Mouse (Mus musculus) forebrain, postnatal 0 days (tissue): ENCODE data around the gene Lrrc75a. TPM values are rescaled to one million over a fixed set of nuclear protein-coding genes. Genes with fewer than 3 reads are reported as not detected.

ENCODE experiments used
- ATAC-seq: fragments of 200-750 bp; cut with Nextera tagmentation; 2 replicates; pipeline ENCODE4 v1.8.0; 2017; ENCODE audit warnings: mild to moderate bottlenecking, moderate library complexity
- DNase-seq: peaks from one replicate; pipeline ENCODE4 v3.0.0-alpha.2; 2015
- H3K27ac ChIP-seq: fragments of 300-500 bp; sonication (generic); 2 replicates; pipeline ENCODE4 v1.5.1; 2014; ENCODE audit warnings: low read depth, mild to moderate bottlenecking, antibody characterized with exemption, low read length, moderate library complexity, mixed read lengths
- H3K27me3 ChIP-seq: fragments of 300-500 bp; sonication (generic); 2 replicates; pipeline ENCODE4 v1.6.1; 2014; ENCODE audit warnings: mild to moderate bottlenecking, low read length, mixed read lengths; ENCODE audit not compliant: insufficient read depth
- H3K36me3 ChIP-seq: fragments of 300-500 bp; sonication (generic); 2 replicates; pipeline ENCODE4 v1.6.1; 2014; ENCODE audit warnings: mild to moderate bottlenecking, moderate library complexity; ENCODE audit not compliant: insufficient read depth
- H3K4me1 ChIP-seq: fragments of 300-500 bp; sonication (generic); 2 replicates; pipeline ENCODE4 v1.6.1; 2014; ENCODE audit warnings: antibody characterized with exemption; ENCODE audit not compliant: insufficient read depth
- H3K4me2 ChIP-seq: fragments of 300-500 bp; sonication (generic); 2 replicates; pipeline ENCODE4 v1.6.1; 2014; ENCODE audit warnings: low read depth, mild to moderate bottlenecking, moderate library complexity
- H3K4me3 ChIP-seq: fragments of 300-500 bp; sonication (generic); 2 replicates; pipeline ENCODE4 v1.5.1; 2014; ENCODE audit warnings: low read depth, low read length, mixed read lengths
- H3K9ac ChIP-seq: fragments of 300-500 bp; sonication (generic); 2 replicates; pipeline ENCODE4 v1.6.1; 2014; ENCODE audit warnings: mild to moderate bottlenecking
- H3K9me3 ChIP-seq: fragments of 300-500 bp; sonication (generic); 2 replicates; pipeline ENCODE4 v1.6.1; 2016; ENCODE audit warnings: low read length
- CTCF ChIP-seq: sonication (generic); IDR thresholded peaks from 2 replicates; pipeline ENCODE4 v1.5.1; 2016; ENCODE audit warnings: antibody characterized with exemption, control low read depth, low read depth
- WGBS: fragments of 180-500 bp; shearing (Covaris S2); extraction: QIAGEN DNeasy Blood & Tissue Kit; methylation state at CpG from one replicate; pipeline ENCODE4 v1.1.7; 2014; 5-methylcytosine and 5-hydroxymethylcytosine counted together
- polyA plus RNA-seq: library from polyadenylated mRNA; unstranded; fragments of >200 nt; fragmentation: Nextera tagmentation; extraction: Ambion mirVana; gene quantifications from 2 replicates; pipeline ENCODE4 v1.2.1, GENCODE M21; 2015
- total RNA-seq: library from RNA; depleted of rRNA; stranded (reverse); fragments of >200 nt; gene quantifications from 2 replicates; pipeline ENCODE4 v1.2.3, GENCODE M21; 2014

The Lrrc75a gene
- total and polyA plus RNA-seq, 2 experiments from 2014 or later = 7.1 to 13.2 TPM

GRCm38 (mm10) chr11:62591026-62591425 is 57.3 kb downstream of the Lrrc75a start:
- Histone ChIP-seq H3K27ac (no peak overlapping the region), H3K4me3 (no peak overlapping the region), H3K4me1 (no peaks in the 10 kb centered on the region), H3K9me3 (no peaks in the 10 kb centered on the region), H3K9ac (no peak overlapping the region), H3K27me3 (no peaks in the 10 kb centered on the region), H3K36me3 (peaks cover 23% of the 10 kb centered on the region), H3K4me2 (no peak overlapping the region)
- DNase-seq (no peak), ATAC-seq (no peak)
- TF ChIP-seq CTCF = no peak
- WGBS = 68% methylated on average over 2 of the region's 2 CpGs

GRCm38 (mm10) chr11:62589391-62589790 is 58.9 kb downstream of the Lrrc75a start:
- H3K4me1 ChIP-seq = no peaks in the 10 kb centered on the region
- no peak for TF ChIP-seq CTCF
- peaks cover 18% of the 10 kb centered on the region for H3K36me3 ChIP-seq
- 76% methylated on average over 10 of the region's 10 CpGs for WGBS
- no peak overlapping the region for H3K27ac ChIP-seq
- DNase-seq = no peak
- no peak overlapping the region for H3K4me2 ChIP-seq
- no peaks in the 10 kb centered on the region for H3K27me3 ChIP-seq
- no peak overlapping the region for H3K4me3 ChIP-seq
- no peak overlapping the region for H3K9ac ChIP-seq
- no peaks in the 10 kb centered on the region for H3K9me3 ChIP-seq
- ATAC-seq = no peak

- H3K36me3 ChIP-seq = peaks cover 24% of the 10 kb centered on the region
- no peak overlapping the region for H3K9ac ChIP-seq
- DNase-seq = no peak
- H3K9me3 ChIP-seq = no peaks in the 10 kb centered on the region
- no peak overlapping the region for H3K4me2 ChIP-seq
- WGBS = 84% methylated on average over 5 of the region's 5 CpGs
- H3K4me1 ChIP-seq = no peaks in the 10 kb centered on the region
- H3K27me3 ChIP-seq = no peaks in the 10 kb centered on the region
- no peak overlapping the region for H3K4me3 ChIP-seq
- ATAC-seq = no peak
- no peak for TF ChIP-seq CTCF
- H3K27ac ChIP-seq = no peak overlapping the region
Observed at GRCm38 (mm10) chr11:62587034-62587433, 61.3 kb downstream of the Lrrc75a start.

GRCm38 (mm10) chr11:62584671-62585206 is 63.6 kb downstream of the Lrrc75a start:
- TF ChIP-seq CTCF = no peak
- no peak overlapping the region for H3K4me3 ChIP-seq
- H3K9me3 ChIP-seq = no peaks in the 10 kb centered on the region
- 86% methylated on average over 9 of the region's 9 CpGs for WGBS
- H3K4me1 ChIP-seq = no peaks in the 10 kb centered on the region
- no peak overlapping the region for H3K27ac ChIP-seq
- DNase-seq = no peak
- no peak overlapping the region for H3K4me2 ChIP-seq
- H3K9ac ChIP-seq = no peak overlapping the region
- peaks cover 18% of the 10 kb centered on the region; the same call in 1 of the 2 replicates for H3K36me3 ChIP-seq
- no peaks in the 10 kb centered on the region for H3K27me3 ChIP-seq
- ATAC-seq = no peak

GRCm38 (mm10) chr11:62583031-62583430 is 65.3 kb downstream of the Lrrc75a start:
- no peaks in the 10 kb centered on the region for H3K27me3 ChIP-seq
- 50% methylated on average over 6 of the region's 6 CpGs for WGBS

GRCm38 (mm10) chr11:62576530-62577152 is 71.7 kb downstream of the Lrrc75a start:
- H3K4me2 ChIP-seq = peak overlapping the region; percentile 94
- no peaks in the 10 kb centered on the region for H3K9me3 ChIP-seq
- no peaks in the 10 kb centered on the region for H3K27me3 ChIP-seq
- ATAC-seq (peak; percentile 23; the same call in 1 of the 2 replicates), DNase-seq (peak; percentile 13)
- H3K4me1 ChIP-seq = peaks cover 5% of the 10 kb centered on the region; the same call in 1 of the 2 replicates
- peak overlapping the region; percentile 66 for H3K4me3 ChIP-seq
- 0 out of 2 replicates have a peak, but pooled peaks cover 3% of the 10 kb centered on the region for H3K36me3 ChIP-seq
- no peak for TF ChIP-seq CTCF
- peak overlapping the region; percentile 71 for H3K9ac ChIP-seq
- H3K27ac ChIP-seq = peak overlapping the region; percentile 75; the same call in 1 of the 2 replicates
- 59% methylated on average over 16 of the region's 16 CpGs for WGBS

More at GRCm38 (mm10) chr11:62583031-62583430, 65.3 kb downstream of the Lrrc75a start:
- ATAC-seq (no peak), DNase-seq (no peak)
- TF ChIP-seq CTCF = no peak
- H3K36me3 ChIP-seq = peaks cover 15% of the 10 kb centered on the region; the same call in 1 of the 2 replicates
- no peak overlapping the region for H3K4me3 ChIP-seq
- H3K4me2 ChIP-seq = no peak overlapping the region
- H3K9ac ChIP-seq = no peak overlapping the region
- no peaks in the 10 kb centered on the region for H3K9me3 ChIP-seq
- H3K27ac ChIP-seq = no peak overlapping the region
- no peaks in the 10 kb centered on the region for H3K4me1 ChIP-seq
